Mouse (Mus musculus) liver, embryonic 11.5 days (tissue): Measurements from ENCODE around the gene Tapbpl. TPM values are rescaled to one million over a fixed set of nuclear protein-coding genes. Genes with fewer than 3 reads are reported as not detected.

Source experiments
- ATAC-seq: fragments of 200-750 bp; cut with Nextera tagmentation; replicated peaks from 2 replicates; pipeline ENCODE4 v1.8.0; 2017; ENCODE audit warnings: moderate number of reproducible peaks, mild to moderate bottlenecking, moderate TSS enrichment, moderate library complexity; ENCODE audit not compliant: low FRiP score
- DNase-seq: peaks from one replicate; pipeline ENCODE4 v3.0.0-alpha.2; 2017; ENCODE audit warnings: low spot score
- H3K27ac ChIP-seq: fragments of 300-500 bp; sonication (generic); 2 replicates; pipeline ENCODE4 v1.5.1; 2014; ENCODE audit warnings: mild to moderate bottlenecking, low read depth, low read length, control low read depth
- H3K27me3 ChIP-seq: fragments of 300-500 bp; sonication (generic); replicated peaks from 2 replicates; pipeline ENCODE4 v1.6.1; 2014; ENCODE audit warnings: low read length, mixed read lengths; ENCODE audit not compliant: control insufficient read depth, insufficient read depth
- H3K36me3 ChIP-seq: fragments of 300-500 bp; sonication (generic); 2 replicates; pipeline ENCODE4 v1.6.1; 2014; ENCODE audit warnings: mild to moderate bottlenecking, low read length, moderate library complexity, mixed read lengths; ENCODE audit not compliant: control insufficient read depth, insufficient read depth
- H3K4me1 ChIP-seq: fragments of 300-500 bp; sonication (generic); replicated peaks from 2 replicates; pipeline ENCODE4 v1.6.1; 2014; ENCODE audit warnings: low read length, mixed read lengths; ENCODE audit not compliant: control insufficient read depth, insufficient read depth
- H3K4me2 ChIP-seq: fragments of 300-500 bp; sonication (generic); 2 replicates; pipeline ENCODE4 v1.6.1; 2014; ENCODE audit warnings: mild to moderate bottlenecking, control low read depth, moderate library complexity
- H3K4me3 ChIP-seq: fragments of 300-500 bp; sonication (generic); 2 replicates; pipeline ENCODE4 v1.5.1; 2014; ENCODE audit warnings: low read depth, low read length, control low read depth
- H3K9ac ChIP-seq: fragments of 300-500 bp; sonication (generic); 2 replicates; pipeline ENCODE4 v1.6.1; 2014; ENCODE audit warnings: low read depth, low read length, control low read depth
- H3K9me3 ChIP-seq: fragments of 300-500 bp; sonication (generic); 2 replicates; pipeline ENCODE4 v1.6.1; 2016; ENCODE audit warnings: low read length, inconsistent platforms, mixed read lengths; ENCODE audit not compliant: control insufficient read depth
- WGBS: fragments of 180-500 bp; shearing (Covaris S2); extraction: QIAGEN DNeasy Blood & Tissue Kit; methylation state at CpG from one replicate; pipeline ENCODE4 v1.1.7; 2014; 5-methylcytosine and 5-hydroxymethylcytosine counted together
- polyA plus RNA-seq: library from polyadenylated mRNA; unstranded; fragments of >200 nt; fragmentation: Nextera tagmentation; extraction: Ambion mirVana; gene quantifications from 2 replicates; pipeline ENCODE4 v1.2.1, GENCODE M21; 2014

Tapbpl gene
- polyA plus RNA-seq, 1 experiment from 2014 or later: 4.0 TPM

DNA sequence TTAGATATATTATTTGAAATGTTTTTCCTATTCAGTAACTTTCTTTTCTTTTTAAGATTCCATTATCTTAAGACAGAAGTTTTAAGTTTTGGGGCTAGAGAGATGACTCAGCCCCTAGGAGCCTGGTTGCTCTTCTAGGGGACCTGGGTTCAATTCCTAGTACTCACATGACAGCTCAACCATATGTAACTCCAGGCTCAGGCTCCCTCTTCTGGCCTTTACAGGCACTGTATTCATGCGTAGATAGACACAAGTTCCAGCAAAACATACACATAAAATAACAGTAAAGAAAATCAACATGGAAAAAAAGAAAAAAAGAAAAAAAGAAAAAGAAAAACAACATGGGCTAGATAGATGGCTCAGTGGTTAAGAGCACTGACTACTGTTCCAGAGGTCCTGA is 21.2 kb downstream of the Tapbpl start:
- ATAC-seq (no peak), DNase-seq (no peak)
- H3K4me2 ChIP-seq: no peak overlapping the region
- H3K27me3 ChIP-seq: peaks cover 4% of the 10 kb centered on the region; the same call in 1 of the 2 replicates
- no peaks in the 10 kb centered on the region for H3K4me1 ChIP-seq
- no peak overlapping the region for H3K4me3 ChIP-seq
- H3K9me3 ChIP-seq: no peaks in the 10 kb centered on the region
- H3K36me3 ChIP-seq: no peaks in the 10 kb centered on the region
- 77% methylated on average over 1 of the region's 1 CpGs for WGBS
- no peak overlapping the region for H3K27ac ChIP-seq
- no peak overlapping the region for H3K9ac ChIP-seq

DNA sequence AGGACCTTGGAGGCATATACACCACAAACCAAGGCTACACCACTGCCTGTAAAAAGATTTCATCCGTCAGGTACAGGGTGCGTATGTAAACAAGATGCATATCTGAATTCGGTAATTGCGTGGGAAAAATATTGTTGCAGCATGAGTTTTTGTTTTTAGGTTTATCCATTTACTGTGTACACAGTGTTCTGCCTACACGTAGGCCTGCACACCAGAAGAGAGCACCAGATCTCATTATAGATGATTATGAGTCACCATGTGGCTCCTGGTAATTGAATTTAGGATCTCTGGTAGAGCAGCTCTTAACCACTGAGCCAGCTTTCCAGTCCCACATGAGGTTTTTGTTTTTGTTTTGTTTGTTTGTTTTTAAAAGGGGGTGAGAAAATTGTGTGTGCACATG is 34.5 kb downstream of the Tapbpl start:
- Histone ChIP-seq H3K27me3 (no peaks in the 10 kb centered on the region), H3K9me3 (no peaks in the 10 kb centered on the region), H3K4me1 (no peaks in the 10 kb centered on the region; the same call in 1 of the 2 replicates), H3K4me3 (no peak overlapping the region), H3K9ac (no peak overlapping the region), H3K36me3 (peaks cover 12% of the 10 kb centered on the region; the same call in 1 of the 2 replicates), H3K4me2 (no peak overlapping the region), H3K27ac (no peak overlapping the region)
- WGBS: 85% methylated on average over 5 of the region's 5 CpGs
- ATAC-seq: no peak
- DNase-seq: no peak

DNA sequence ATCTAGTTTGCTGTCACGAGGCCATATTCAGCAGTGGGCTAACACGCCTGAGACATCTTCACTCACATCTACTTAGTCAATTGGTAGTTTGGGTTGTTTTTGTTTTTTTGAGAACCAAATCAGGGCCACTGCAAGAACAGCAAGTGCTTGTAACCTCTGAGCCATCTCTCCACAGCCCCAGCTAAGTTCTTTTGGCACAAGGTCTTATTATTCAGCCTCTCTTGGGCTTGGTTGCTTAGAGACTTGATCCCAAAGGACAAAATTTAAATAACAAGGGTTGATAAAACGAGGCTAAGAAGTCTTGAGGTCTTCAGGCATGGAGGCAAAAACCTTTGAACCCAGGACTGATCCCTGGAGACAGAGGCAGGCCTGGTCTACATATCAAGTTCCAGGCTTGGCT is 35.4 kb downstream of the Tapbpl start:
- H3K36me3 ChIP-seq: peaks cover 12% of the 10 kb centered on the region; the same call in 1 of the 2 replicates
- H3K9ac ChIP-seq: no peak overlapping the region
- no peak overlapping the region for H3K4me2 ChIP-seq
- H3K9me3 ChIP-seq: no peaks in the 10 kb centered on the region
- H3K4me1 ChIP-seq: no peaks in the 10 kb centered on the region; the same call in 1 of the 2 replicates
- ATAC-seq: no peak
- no peak overlapping the region for H3K4me3 ChIP-seq
- H3K27ac ChIP-seq: no peak overlapping the region
- 73% methylated on average over 3 of the region's 3 CpGs for WGBS
- no peak for DNase-seq
- H3K27me3 ChIP-seq: no peaks in the 10 kb centered on the region

- Histone ChIP-seq H3K36me3 (peaks cover 12% of the 10 kb centered on the region; the same call in 1 of the 2 replicates), H3K27me3 (no peaks in the 10 kb centered on the region), H3K9ac (no peak overlapping the region), H3K4me2 (no peak overlapping the region), H3K4me1 (no peaks in the 10 kb centered on the region; the same call in 1 of the 2 replicates), H3K27ac (no peak overlapping the region), H3K4me3 (no peak overlapping the region), H3K9me3 (no peaks in the 10 kb centered on the region)
- WGBS: 47% methylated on average over 1 of the region's 1 CpGs
- DNase-seq: no peak
- no peak for ATAC-seq
Observed at GRCm38 (mm10) chr6:125195541-125196075, 36.1 kb downstream of the Tapbpl start.

DNA sequence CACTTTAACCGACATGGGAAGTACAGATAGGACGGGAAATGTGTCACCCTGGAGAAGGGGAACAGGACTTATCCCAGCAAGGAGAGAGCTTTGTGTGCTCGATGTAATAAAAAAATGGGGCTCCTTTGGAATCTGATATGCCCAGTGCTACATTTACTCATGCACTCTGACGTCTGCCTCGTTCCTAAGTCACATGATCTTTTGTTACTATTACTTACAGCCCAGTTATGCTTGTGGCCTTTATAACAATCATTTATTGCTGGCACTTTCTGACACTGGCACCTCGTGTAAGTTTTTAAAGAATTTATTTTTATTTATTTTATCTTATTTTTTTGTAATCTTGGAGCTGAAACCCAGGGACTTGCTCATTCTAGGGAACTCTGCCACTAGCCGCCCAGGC is 38.3 kb downstream of the Tapbpl start:
- no peak for ATAC-seq
- H3K4me1 ChIP-seq: peaks cover 3% of the 10 kb centered on the region; the same call in 1 of the 2 replicates
- no peaks in the 10 kb centered on the region for H3K9me3 ChIP-seq
- peak overlapping the region; percentile 86 for H3K4me2 ChIP-seq
- peak overlapping the region; percentile 75 for H3K4me3 ChIP-seq
- H3K27ac ChIP-seq: no peak overlapping the region
- 47% methylated on average over 7 of the region's 7 CpGs for WGBS
- DNase-seq: no peak
- no peaks in the 10 kb centered on the region for H3K27me3 ChIP-seq
- peaks cover 26% of the 10 kb centered on the region for H3K36me3 ChIP-seq
- no peak overlapping the region; the same call in 1 of the 2 replicates for H3K9ac ChIP-seq

DNA sequence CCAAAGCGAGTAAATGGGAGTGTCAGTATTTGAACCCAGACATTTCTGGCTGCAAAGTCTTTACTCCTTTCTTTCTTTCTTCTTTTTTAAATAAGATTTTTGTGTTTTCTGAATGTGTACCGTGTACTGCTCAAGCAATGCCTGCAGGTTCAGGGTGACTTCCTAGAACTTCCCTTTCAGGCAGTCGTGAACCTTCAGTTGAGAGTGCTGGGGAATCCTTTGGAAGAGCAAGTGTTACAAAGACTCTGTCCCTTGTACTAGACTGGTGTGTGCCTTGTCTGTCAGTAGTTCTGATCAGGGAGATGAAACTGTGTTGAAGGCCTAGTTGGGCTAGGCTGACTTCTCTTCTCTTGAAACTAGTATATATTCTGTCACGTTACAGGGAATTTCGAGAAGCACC is 38.8 kb downstream of the Tapbpl start:
- Histone ChIP-seq H3K27ac (peak overlapping the region; percentile 100), H3K4me2 (peak overlapping the region; percentile 86), H3K36me3 (peaks cover 31% of the 10 kb centered on the region), H3K4me3 (peak overlapping the region; percentile 75), H3K27me3 (no peaks in the 10 kb centered on the region), H3K4me1 (peaks cover 3% of the 10 kb centered on the region; the same call in 1 of the 2 replicates), H3K9me3 (no peaks in the 10 kb centered on the region), H3K9ac (peak overlapping the region; percentile 93)
- ATAC-seq (no peak), DNase-seq (no peak)
- WGBS: 27% methylated on average over 5 of the region's 5 CpGs

DNA sequence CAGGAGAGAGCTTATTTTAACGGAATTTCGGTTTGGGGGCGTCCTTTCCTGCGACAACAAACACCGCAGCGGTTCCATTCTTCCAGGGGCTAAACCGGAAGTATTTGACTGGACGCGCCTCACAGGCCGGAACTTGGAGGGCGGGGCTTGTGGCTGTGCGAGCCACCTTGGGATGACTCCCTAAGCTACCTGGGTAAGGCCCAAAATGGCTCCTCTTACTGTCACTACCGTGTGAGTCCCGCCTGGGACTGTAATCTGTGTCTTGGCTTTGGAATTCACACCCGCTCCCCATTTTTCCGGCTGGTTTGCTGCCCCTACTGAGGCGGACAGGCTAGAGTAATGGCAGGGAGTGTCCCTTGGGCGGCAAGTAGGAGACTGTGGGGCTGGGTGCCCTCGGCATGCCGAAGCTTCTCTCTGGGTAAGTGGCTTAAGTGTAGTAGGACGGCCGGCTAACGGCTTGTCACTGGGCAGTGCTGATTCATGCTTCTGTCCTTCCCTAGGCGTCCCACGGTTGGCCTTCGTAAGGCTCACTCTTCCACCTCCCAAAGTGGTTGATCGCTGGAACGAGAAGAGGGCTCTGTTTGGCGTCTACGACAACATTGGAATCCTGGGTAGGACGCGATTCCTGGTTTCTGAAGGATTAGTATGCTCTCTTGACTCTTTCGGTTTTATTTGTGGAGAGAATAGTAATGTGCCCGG is 39.5 kb downstream of the Tapbpl start:
- Histone ChIP-seq H3K4me2 (peak overlapping the region; percentile 86), H3K36me3 (peaks cover 38% of the 10 kb centered on the region), H3K4me3 (peak overlapping the region; percentile 75), H3K27ac (peak overlapping the region; percentile 100), H3K9ac (peak overlapping the region; percentile 93), H3K9me3 (no peaks in the 10 kb centered on the region), H3K4me1 (peaks cover 3% of the 10 kb centered on the region; the same call in 1 of the 2 replicates), H3K27me3 (no peaks in the 10 kb centered on the region)
- under 1% methylated on average over 34 of the region's 34 CpGs for WGBS
- ATAC-seq (peak; percentile 90), DNase-seq (peak; percentile 90)

GRCm38 (mm10) chr6:125191332-125192015 is 40.2 kb downstream of the Tapbpl start, which contains the start of the genes Ncapd2 and Mrpl51:
TSS of gene Ncapd2 (minus strand) at chr6:125191701.
TSS of gene Mrpl51 (plus strand) at chr6:125191801.
- peak; percentile 91 for ATAC-seq
- H3K27ac ChIP-seq: peak within 1 kb of the TSS; percentile 100
- WGBS: under 1% methylated on average over 54 of the region's 54 CpGs

More at GRCm38 (mm10) chr6:125191332-125192015, 40.2 kb downstream of the Tapbpl start, which contains the start of the genes Ncapd2 and Mrpl51:
- H3K9ac ChIP-seq: peak within 1 kb of the TSS; percentile 93
- no peaks in the 10 kb centered on the region for H3K9me3 ChIP-seq
- H3K36me3 ChIP-seq: peaks cover 45% of the 10 kb centered on the region
- H3K4me2 ChIP-seq: peak within 1 kb of the TSS; percentile 86
- H3K4me1 ChIP-seq: peaks cover 3% of the 10 kb centered on the region; the same call in 1 of the 2 replicates
- DNase-seq: peak; percentile 96
- H3K27me3 ChIP-seq: no peaks in the 10 kb centered on the region
- peak within 1 kb of the TSS; percentile 75 for H3K4me3 ChIP-seq
